Mouse (Mus musculus): ENCODE results near the gene Dnase1. TPM values are rescaled to one million over a fixed set of nuclear protein-coding genes. Genes with fewer than 3 reads are reported as not detected.
"Not testable (repeated sequence)": the region's sequence is repeated elsewhere in the genome, so short reads cannot be mapped to it uniquely, and the experiment has no call there.

Dnase1 gene
- polyA plus RNA-seq, 1 experiment from 2014 or later, result 2.5 TPM

DNA sequence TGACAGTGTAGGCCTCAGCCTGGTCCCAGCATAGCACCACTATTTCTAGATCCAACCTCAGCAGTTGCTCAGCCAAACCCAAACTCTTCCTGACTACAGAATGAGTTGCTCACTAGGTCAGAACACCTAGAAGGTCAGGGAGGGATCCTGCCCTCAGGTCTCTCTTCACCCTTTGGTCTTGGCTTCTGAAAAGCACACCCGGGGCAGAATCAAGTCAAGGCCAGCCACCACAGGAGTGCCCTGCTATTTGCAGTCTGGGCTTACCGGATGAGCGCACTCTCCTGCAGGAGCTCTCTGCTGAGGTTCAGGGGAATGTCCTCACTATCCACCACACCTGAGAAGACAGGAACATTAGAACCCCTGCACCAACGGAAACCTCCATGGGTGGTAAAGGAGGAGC, 15.9 kb downstream of the Dnase1 start:
- Histone ChIP-seq H3K36me3 (peaks cover 76% of the 10 kb centered on the region), H3K9me3 (replicated peaks) (no peaks in the 10 kb centered on the region), H3K9ac (no peak overlapping the region), H3K4me3 (no peak overlapping the region), H3K27me3 (no peaks in the 10 kb centered on the region), H3K27ac (no peak overlapping the region), H3K4me1 (replicated peaks) (no peaks in the 10 kb centered on the region), H3K4me2 (no peak overlapping the region)
- ATAC-seq (replicated peaks; ENCODE audit: insufficient number of reproducible peaks, insufficient read depth, low FRiP score, low read depth), result no peak
- 94% methylated on average over 4 of the region's 4 CpGs for WGBS

DNA sequence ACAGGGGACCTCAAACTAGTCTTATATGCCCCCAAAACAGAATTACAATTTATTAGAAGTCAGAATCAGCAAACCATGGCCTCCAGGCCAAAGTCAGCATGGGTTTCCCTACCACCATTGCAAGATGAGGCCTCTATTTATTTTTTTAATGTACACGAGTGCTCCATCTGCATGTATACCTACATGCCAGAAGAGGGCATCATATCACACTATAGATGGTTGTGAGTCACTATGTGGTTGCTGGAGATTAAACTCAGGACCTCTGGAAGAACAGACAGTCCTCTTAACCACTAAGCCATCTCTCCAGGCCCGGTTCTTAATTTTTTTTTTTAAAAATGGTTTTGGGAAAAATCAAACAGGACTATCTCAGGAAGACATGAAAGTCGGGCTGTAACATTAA, 17.1 kb downstream of the Dnase1 start:
- H3K36me3 ChIP-seq, result peaks cover 79% of the 10 kb centered on the region
- H3K27me3 ChIP-seq, result no peaks in the 10 kb centered on the region
- H3K4me3 ChIP-seq, result no peak overlapping the region
- H3K4me1 ChIP-seq (replicated peaks), result no peaks in the 10 kb centered on the region
- H3K27ac ChIP-seq, result no peak overlapping the region
- no peaks in the 10 kb centered on the region for H3K9me3 ChIP-seq (replicated peaks)
- WGBS, result 84% methylated on average over 3 of the region's 3 CpGs
- H3K4me2 ChIP-seq, result no peak overlapping the region
- no peak for ATAC-seq (replicated peaks; ENCODE audit: insufficient number of reproducible peaks, insufficient read depth, low FRiP score, low read depth)
- H3K9ac ChIP-seq, result no peak overlapping the region

DNA sequence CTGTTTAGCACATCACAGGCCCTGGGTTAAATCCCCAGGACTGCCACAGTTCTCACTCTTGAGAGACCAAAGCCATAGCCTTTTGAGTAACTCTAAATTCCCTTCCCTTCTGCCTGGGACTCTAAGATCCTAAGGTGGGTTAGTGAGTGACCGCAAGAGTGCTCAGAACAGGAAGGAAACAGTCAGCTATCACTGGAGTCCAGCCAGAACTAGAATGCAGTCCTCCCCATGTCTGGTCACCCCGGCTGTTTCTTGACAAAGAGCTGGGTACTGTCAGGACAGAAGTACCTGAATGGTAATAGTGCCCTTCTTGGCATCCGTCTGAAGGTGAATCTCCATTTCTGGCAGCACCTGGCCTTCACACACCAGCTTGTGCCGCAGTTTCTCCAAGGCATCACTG, 28.2 kb downstream of the Dnase1 start:
- Histone ChIP-seq H3K27me3 (no peaks in the 10 kb centered on the region), H3K4me1 (replicated peaks) (no peaks in the 10 kb centered on the region), H3K9me3 (replicated peaks) (no peaks in the 10 kb centered on the region), H3K27ac (no peak overlapping the region), H3K4me3 (no peak overlapping the region), H3K4me2 (no peak overlapping the region), H3K36me3 (peaks cover 75% of the 10 kb centered on the region), H3K9ac (no peak overlapping the region)
- 87% methylated on average over 4 of the region's 4 CpGs for WGBS
- ATAC-seq (replicated peaks; ENCODE audit: insufficient number of reproducible peaks, insufficient read depth, low FRiP score, low read depth), result no peak

DNA sequence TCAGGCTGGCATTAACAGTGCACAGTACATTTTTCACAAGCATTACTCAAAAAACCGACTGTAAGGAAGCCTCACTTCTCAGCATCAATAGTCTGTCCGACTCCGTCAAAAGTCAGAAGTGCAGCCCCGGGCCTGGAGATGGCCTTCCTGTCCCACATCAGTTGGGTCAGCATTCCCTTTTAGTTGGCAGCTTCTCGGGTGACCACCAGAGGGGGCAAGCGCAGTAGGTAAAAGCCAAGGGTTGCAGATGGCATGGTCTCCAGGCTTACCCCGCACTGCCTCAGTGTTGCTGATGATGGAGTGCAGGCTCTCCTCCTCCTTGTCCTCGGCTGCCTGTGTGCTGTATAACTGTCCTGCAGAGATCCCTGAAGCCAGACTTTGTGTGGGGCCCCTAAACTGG, 31.8 kb downstream of the Dnase1 start:
- Histone ChIP-seq H3K9ac (no peak overlapping the region), H3K36me3 (peaks cover 43% of the 10 kb centered on the region), H3K27ac (no peak overlapping the region), H3K4me2 (no peak overlapping the region), H3K27me3 (no peaks in the 10 kb centered on the region), H3K4me3 (no peak overlapping the region), H3K9me3 (replicated peaks) (no peaks in the 10 kb centered on the region), H3K4me1 (replicated peaks) (no peaks in the 10 kb centered on the region)
- 54% methylated on average over 8 of the region's 8 CpGs for WGBS
- no peak for ATAC-seq (replicated peaks; ENCODE audit: insufficient number of reproducible peaks, insufficient read depth, low FRiP score, low read depth)

DNA sequence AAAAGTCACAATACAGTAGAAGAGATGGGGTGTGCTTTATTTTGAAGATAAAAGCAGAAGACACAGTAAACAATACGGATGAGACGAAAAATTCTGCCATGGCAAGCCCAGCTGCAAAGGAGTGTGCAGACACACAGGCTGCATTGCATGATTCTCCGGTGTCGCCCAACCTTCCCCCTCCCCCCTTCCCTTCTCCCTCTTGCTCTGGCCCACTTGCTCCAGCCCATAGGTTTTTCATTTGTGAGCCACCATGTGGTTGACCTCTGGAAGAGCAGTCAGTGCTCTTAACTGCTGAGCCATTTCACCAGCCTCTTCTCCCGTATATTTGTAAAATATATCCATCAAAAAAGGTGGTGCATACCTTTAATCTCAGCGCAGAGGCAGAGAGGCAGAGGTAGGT, 37.6 kb downstream of the Dnase1 start:
- no peak for ATAC-seq (replicated peaks; ENCODE audit: insufficient number of reproducible peaks, insufficient read depth, low FRiP score, low read depth)
- Histone ChIP-seq H3K36me3 (no peaks in the 10 kb centered on the region), H3K4me3 (no peak overlapping the region), H3K4me2 (no peak overlapping the region), H3K27me3 (no peaks in the 10 kb centered on the region), H3K9ac (no peak overlapping the region), H3K27ac (no peak overlapping the region), H3K4me1 (replicated peaks) (peaks cover 32% of the 10 kb centered on the region), H3K9me3 (replicated peaks) (no peaks in the 10 kb centered on the region)
- WGBS, result 66% methylated on average over 6 of the region's 6 CpGs

- Histone ChIP-seq H3K4me1 (replicated peaks) (peaks cover 35% of the 10 kb centered on the region), H3K27me3 (no peaks in the 10 kb centered on the region), H3K27ac (no peak overlapping the region), H3K36me3 (no peaks in the 10 kb centered on the region), H3K9me3 (replicated peaks) (no peaks in the 10 kb centered on the region), H3K4me3 (no peak overlapping the region), H3K9ac (no peak overlapping the region), H3K4me2 (no peak overlapping the region)
- no peak for ATAC-seq (replicated peaks; ENCODE audit: insufficient number of reproducible peaks, insufficient read depth, low FRiP score, low read depth)
- 56% methylated on average over 3 of the region's 3 CpGs for WGBS
Observed at GRCm38 (mm10) chr16:4074836-4075235, 38.1 kb downstream of the Dnase1 start.

DNA sequence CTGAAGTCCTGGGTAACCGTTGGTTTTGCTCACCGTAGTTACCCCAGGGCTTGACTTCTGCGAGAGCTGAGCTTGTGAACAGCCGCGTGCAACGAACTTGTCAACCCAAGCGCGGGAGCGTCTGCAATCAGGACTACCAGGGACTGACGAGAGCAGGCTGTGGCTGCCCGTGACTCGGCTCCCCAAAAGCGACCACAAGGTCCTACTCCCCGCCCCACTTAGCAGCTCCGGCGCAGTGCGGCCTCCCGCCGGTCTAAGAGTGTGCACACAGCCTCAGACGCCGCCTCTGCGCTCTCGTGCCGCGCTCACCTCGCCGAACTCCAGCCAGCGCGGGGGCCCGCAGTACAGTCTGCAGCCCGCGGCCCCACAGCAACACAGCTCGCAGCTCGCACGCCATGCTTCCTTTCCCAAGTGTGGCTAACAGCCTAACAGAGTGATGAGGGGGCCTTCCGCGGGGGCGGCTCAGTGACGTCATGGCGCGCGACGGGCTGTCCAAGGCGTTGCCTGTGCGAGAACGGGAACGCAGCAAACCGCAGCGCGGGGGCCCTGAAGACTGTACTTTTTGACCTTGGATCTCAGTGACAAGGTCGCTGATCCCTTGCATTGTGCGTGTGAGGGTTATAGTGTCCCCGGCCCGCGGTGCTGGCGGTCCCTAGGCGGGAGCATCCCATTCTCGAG, 40.8 kb downstream of the Dnase1 start, which contains the start of gene Trap1:
Trap1 (minus strand) TSS at position 444 of the 678 bp plus-strand sequence.
- Histone ChIP-seq H3K4me2 (peak within 1 kb of the TSS; percentile 69), H3K4me1 (replicated peaks) (peaks cover 47% of the 10 kb centered on the region), H3K27ac (peak within 1 kb of the TSS; percentile 92), H3K9me3 (replicated peaks) (no peaks in the 10 kb centered on the region), H3K36me3 (peaks cover 6% of the 10 kb centered on the region; the same call in 1 of the 2 replicates), H3K9ac (peak within 1 kb of the TSS; percentile 90), H3K4me3 (peak within 1 kb of the TSS; percentile 90), H3K27me3 (no peaks in the 10 kb centered on the region)
- peak; percentile 91 for ATAC-seq (replicated peaks; ENCODE audit: insufficient number of reproducible peaks, insufficient read depth, low FRiP score, low read depth)
- WGBS, result under 1% methylated on average over 55 of the region's 58 CpGs

GRCm38 (mm10) chr16:4078302-4078701, 41.6 kb downstream of the Dnase1 start:
- whole genome bisulfite sequencing, result 67% methylated on average over 10 of the region's 10 CpGs
- Histone ChIP-seq H3K4me2 (peak overlapping the region; percentile 69), H3K4me1 (replicated peaks) (peaks cover 47% of the 10 kb centered on the region), H3K4me3 (peak overlapping the region; percentile 90), H3K27ac (0 out of 2 replicates have a peak overlapping the region, but pooled peaks have one; percentile 92)
- not testable (repeated sequence) for H3K27me3 ChIP-seq; H3K9ac ChIP-seq; ATAC-seq (replicated peaks; ENCODE audit: insufficient number of reproducible peaks, insufficient read depth, low FRiP score, low read depth); H3K9me3 ChIP-seq (replicated peaks); H3K36me3 ChIP-seq

- Histone ChIP-seq H3K9me3 (replicated peaks) (no peaks in the 10 kb centered on the region), H3K27ac (peak overlapping the region; percentile 52), H3K27me3 (no peaks in the 10 kb centered on the region), H3K4me3 (no peak overlapping the region), H3K4me2 (no peak overlapping the region), H3K36me3 (peaks cover 18% of the 10 kb centered on the region), H3K4me1 (replicated peaks) (peaks cover 44% of the 10 kb centered on the region), H3K9ac (no peak overlapping the region)
- no peak; the same call in 1 of the 2 replicates for ATAC-seq (replicated peaks; ENCODE audit: insufficient number of reproducible peaks, insufficient read depth, low FRiP score, low read depth)
- WGBS, result 52% methylated on average over 1 of the region's 1 CpGs
Observed at GRCm38 (mm10) chr16:4079656-4080055, 42.9 kb downstream of the Dnase1 start.

DNA sequence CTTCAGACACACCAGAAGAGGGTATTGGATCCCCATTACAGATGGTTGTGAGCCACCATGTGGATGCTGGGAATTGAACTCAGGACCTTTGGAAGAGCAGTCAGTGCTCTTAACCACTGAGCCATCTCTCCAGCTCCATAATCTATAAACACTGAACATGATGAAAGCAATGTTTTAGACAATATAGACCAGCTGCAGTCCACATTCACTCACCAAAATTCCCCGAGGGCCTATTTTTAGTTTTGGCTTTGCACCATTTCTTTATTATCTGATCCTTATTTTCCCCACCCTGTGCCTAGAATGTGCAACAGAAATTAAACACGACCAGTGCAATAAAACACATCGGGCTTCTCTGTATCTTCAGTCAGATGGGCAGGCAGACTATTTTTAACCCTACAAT, 43.7 kb downstream of the Dnase1 start:
- not testable (repeated sequence) for H3K9ac ChIP-seq; ATAC-seq (replicated peaks; ENCODE audit: insufficient number of reproducible peaks, insufficient read depth, low FRiP score, low read depth); H3K4me3 ChIP-seq; H3K27me3 ChIP-seq; H3K4me2 ChIP-seq; H3K9me3 ChIP-seq (replicated peaks)
- Histone ChIP-seq H3K4me1 (replicated peaks) (peaks cover 38% of the 10 kb centered on the region), H3K27ac (peak overlapping the region; percentile 52), H3K36me3 (peaks cover 26% of the 10 kb centered on the region)
- WGBS, result 34% methylated on average over 3 of the region's 3 CpGs

DNA sequence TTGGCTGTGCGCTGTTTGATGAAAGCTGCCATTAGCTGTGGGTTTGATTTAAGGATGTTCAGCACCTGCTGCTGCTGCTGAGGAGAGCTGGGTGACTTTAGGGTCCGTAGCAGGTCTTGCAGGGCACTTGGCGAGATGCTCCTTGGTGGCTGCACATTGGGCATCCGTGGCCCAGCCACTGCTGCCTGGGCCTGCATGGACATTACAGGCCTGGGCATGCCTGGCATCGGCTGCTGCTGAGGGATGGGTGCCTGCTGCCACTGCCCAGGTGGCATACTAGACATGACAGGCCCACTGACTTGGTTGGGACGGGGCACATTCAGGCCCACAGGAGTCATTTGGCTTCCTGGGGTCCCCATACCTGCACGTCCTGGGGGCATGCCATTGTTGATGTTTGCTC, 48.3 kb downstream of the Dnase1 start:
- Histone ChIP-seq H3K36me3 (peaks cover 69% of the 10 kb centered on the region), H3K27ac (no peak overlapping the region), H3K4me1 (replicated peaks) (peaks cover 12% of the 10 kb centered on the region), H3K4me2 (no peak overlapping the region), H3K9me3 (replicated peaks) (no peaks in the 10 kb centered on the region), H3K27me3 (no peaks in the 10 kb centered on the region), H3K4me3 (no peak overlapping the region), H3K9ac (no peak overlapping the region)
- ATAC-seq (replicated peaks; ENCODE audit: insufficient number of reproducible peaks, insufficient read depth, low FRiP score, low read depth), result no peak
- 93% methylated on average over 7 of the region's 7 CpGs for WGBS

GRCm38 (mm10) chr16:4085851-4086387, 49.2 kb downstream of the Dnase1 start:
- WGBS, result 91% methylated on average over 9 of the region's 9 CpGs
- no peak overlapping the region for H3K9ac ChIP-seq
- no peak overlapping the region for H3K4me3 ChIP-seq

More at GRCm38 (mm10) chr16:4085851-4086387, 49.2 kb downstream of the Dnase1 start:
- H3K36me3 ChIP-seq, result peaks cover 78% of the 10 kb centered on the region
- ATAC-seq (replicated peaks; ENCODE audit: insufficient number of reproducible peaks, insufficient read depth, low FRiP score, low read depth), result no peak
- no peak overlapping the region for H3K27ac ChIP-seq
- peaks cover 6% of the 10 kb centered on the region for H3K4me1 ChIP-seq (replicated peaks)
- no peak overlapping the region for H3K4me2 ChIP-seq
- no peaks in the 10 kb centered on the region for H3K9me3 ChIP-seq (replicated peaks)
- H3K27me3 ChIP-seq, result no peaks in the 10 kb centered on the region
